Mouse (Mus musculus) heart, postnatal 0 days (tissue): ENCODE measurements around the gene Lrrc55.

Experiments
- CTCF ChIP-seq: IDR thresholded peaks from 2 replicates; pipeline ENCODE4 v1.5.1; 2016; ENCODE audit warnings: antibody characterized with exemption, control low read depth, low read depth
- EP300 ChIP-seq: IDR thresholded peaks from 2 replicates; pipeline ENCODE4 v1.6.1; 2016; ENCODE audit warnings: antibody characterized with exemption, low read depth

GRCm38 (mm10) chr2:85224221-85225179 is 27.5 kb upstream of the Lrrc55 start:
- TF ChIP-seq CTCF (no peak), EP300 (no peak)
